Mouse (Mus musculus): ENCODE data around the gene Cnksr3.

Cnksr3 gene

GRCm38 (mm10) chr10:7076201-7076600 is 135.8 kb downstream of the Cnksr3 start:
- DNase-seq, result peak; percentile 95

DNA sequence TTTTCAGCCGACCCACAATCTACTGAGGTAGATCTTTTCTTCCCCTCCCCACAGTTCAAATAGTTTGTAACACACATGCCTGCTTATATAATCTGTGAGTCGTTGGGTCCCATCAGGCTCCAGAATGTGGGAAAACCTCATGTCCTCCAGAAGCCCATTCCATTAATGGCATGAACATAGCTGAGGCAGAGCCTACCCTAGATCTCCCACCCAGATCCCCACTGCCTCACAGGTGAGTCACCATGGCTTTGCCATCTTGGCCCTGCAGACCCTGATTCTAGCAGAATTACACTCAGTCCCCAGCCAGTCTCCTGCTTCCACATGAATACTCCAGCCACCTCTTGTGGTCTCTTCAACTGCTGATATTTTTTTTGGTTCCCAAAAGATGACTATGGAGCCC is 136.4 kb downstream of the Cnksr3 start:
- no peak for DNase-seq

DNA sequence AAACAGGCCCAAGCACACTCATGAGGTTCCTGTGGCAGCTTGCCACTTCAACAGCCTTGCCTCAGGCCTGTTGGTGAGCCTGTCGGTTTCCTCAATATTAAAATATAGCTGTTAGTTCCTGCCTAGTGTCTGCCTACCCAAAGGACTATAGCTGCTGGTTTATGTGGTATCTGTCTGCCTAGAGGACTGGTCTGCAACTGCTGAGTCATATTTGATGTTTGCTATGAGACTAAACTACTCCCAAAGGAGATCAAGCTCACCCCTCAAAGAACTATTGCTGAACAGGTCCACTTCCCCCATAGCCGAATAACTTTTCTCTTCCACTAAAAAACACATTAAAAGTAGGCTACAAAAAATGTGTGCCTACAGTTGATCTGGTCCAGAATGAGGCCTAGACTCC is 137.8 kb downstream of the Cnksr3 start:
- no peak for DNase-seq

DNA sequence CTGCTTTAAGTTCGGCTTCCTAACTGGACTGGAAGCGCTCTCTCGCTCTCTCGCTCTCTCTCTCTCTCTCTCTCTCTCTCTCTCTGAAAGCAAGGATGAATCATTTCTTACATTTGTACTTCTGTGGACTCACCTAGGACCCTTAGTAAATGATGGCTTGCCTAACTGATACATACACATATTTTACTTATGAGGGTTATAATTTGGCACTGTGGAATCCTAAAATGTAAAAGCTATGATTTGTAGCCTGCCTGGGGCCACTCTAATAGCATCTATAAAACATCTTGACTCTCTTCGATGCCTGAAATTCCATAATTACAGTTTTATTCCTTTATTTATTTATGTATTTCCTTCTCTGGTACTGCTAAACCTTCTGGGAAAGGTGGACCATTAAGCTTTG is 141.1 kb downstream of the Cnksr3 start:
- no peak for DNase-seq

DNA sequence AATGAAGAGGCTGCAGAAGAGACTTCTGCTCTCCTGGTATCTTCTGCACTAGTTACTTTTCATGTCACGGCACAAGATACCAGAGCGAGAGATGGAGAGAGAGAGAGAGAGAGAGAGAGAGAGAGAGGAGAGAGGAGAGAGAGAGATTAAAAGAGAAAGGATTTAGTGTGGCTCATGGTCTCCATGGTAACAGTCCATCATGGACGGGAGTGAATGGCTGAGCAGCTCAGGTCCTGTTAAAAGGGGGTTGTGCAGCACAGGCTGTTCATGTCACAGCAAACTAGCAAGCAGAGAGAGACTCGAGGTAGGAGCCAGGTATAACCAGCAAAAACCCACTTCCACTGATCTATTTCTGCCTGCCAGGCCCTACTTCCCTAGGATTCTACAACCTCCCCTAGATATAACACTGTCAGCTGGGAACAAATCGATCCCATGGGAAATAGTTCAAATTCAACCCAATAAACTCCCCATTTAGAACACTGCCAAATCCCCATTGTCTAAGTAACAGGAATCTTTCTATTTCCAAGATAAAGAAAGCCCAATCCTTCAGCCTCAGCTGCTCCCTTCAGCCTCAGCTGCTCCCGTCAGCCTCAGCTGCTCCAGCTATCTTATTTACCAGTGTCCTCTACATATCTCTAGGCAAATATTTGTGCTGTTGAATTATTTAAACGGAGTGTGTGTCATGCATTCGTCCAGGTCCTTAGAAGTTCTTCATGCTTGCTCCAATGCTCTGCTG is 141.8 kb downstream of the Cnksr3 start:
- DNase-seq, result no peak

- no peak for DNase-seq
Measured at GRCm38 (mm10) chr10:7069090-7069489, 142.9 kb downstream of the Cnksr3 start.
